Mouse (Mus musculus): ENCODE measurements around the gene Pik3r6.

Gene Pik3r6

DNA sequence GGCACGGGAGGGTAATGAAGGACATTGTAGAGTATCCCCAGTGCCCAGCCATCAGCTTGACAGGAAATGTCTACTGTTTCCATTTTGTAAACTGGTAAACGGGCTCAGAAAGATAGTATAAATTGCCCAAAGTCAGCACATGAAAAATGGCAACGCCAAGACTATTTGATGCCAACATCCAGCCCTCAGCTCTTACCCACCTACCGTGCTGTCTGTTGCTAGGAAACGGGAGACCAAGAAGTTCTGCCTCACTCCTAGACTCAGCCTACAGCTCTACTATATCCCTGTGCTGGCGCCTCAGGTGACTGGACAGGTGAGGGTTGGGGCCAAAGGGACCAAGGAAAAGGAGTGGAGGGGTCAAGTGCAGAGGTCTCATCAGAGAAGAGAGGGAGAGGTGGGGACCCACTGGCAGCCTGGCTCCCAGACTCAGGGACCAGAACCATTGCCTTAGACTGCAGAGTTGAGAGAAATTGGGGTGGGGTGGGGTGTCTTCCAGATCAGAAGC lies 31.2 kb downstream of the Pik3r6 start:
- no peak for DNase-seq (ENCODE audit: low spot score in 2 of 2)

DNA sequence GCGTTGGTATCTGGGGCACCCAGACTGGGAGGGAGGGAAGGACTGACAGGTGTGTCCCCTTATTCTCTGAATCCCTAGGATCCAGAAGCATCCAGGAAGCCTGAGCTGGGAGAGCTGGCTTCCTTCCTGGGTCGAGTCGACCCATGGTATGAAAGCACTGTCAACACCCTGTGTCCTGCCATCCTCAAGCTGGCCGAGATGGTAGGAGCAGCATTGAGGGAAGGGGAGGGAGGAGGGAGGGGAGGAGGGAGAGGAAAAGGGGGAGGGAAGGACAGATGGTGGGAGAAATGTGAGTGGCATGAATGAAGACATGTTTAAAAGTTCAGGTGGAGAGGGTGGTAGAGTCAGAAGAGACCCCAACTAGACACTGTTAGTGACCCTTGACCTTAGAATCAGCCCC lies 33.2 kb downstream of the Pik3r6 start:
- no peak for DNase-seq (ENCODE audit: low spot score in 2 of 2)

DNA sequence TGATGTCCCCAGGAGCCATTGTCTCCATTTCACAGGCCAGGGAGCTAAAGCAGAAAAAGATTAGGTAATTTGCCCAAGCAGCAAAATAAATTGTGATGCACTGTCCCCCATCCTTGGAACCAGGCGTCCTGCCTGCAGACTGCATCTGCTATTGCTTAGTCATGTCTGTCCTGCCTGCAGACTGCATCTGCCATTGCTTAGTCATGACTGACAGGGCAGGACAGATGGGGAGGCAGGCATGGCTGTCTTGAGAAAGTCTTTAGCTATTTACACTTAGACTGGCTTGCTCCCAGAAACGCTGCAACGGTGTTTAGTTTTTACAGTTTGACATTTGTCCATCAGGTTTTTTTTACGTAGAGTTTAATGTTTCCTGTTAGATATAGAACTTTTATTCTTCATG lies 33.6 kb downstream of the Pik3r6 start:
- no peak for DNase-seq (ENCODE audit: low spot score in 2 of 2)

DNA sequence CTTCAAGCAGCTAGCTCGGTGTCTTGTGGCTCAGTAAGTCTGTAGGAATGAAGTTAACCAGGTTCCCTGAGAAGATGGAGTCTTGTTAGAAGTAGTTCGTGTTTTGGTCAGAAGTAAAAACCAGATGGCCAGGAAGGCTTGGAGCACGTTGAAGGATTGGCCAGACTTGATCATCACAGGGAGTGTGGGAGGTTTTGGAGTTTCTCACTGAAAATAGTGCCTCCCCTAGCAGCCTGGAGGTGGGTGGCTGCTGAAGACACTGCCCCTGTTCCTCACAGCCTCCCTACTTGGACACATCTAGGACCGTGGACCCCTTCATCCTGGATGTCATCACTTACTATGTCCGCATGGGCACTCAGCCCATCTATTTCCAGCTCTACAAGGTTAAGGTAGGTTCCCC lies 36.8 kb downstream of the Pik3r6 start:
- DNase-seq (ENCODE audit: low spot score in 2 of 2): no peak

DNA sequence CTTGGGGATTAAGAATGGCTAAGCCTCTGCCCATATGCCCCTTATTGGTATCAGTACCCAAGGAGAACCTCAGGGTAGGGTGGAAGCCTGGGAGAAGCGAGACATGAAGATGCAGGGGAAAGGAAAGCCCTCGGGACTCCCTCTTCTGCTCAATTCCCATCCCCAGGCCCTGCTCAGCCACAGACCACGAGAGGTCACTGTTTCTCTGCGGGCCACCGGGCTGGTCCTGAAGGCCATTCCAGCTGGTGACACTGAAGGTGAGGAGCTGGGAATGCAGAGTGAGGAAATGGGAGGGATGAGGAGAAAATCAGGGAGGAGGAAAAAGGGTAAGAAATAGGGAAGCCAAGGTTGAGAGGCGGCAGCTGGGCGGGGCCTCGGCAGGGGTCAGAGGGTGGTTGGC lies 41.7 kb downstream of the Pik3r6 start:
- DNase-seq (ENCODE audit: low spot score in 2 of 2): no peak

DNA sequence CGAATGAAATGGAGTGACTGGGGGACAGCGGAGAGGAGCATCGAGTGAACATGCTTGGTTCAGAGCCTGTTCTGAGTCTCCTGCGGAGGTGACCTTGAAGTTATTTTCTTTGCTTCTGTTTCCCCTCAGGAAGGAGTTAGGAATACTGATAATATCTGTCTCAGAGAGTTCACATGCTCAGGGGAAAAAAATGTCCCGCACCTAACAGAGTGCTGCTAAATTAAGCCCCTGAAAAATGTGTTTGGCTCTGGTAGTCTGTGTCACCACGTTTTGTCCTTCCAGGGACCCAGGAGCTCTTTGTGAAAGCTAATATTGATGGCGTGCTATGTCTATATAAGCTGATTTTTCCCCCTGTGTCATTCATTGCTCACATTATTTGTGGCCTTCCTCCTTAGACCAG lies 42.4 kb downstream of the Pik3r6 start:
- no peak for DNase-seq (ENCODE audit: low spot score in 2 of 2)

DNA sequence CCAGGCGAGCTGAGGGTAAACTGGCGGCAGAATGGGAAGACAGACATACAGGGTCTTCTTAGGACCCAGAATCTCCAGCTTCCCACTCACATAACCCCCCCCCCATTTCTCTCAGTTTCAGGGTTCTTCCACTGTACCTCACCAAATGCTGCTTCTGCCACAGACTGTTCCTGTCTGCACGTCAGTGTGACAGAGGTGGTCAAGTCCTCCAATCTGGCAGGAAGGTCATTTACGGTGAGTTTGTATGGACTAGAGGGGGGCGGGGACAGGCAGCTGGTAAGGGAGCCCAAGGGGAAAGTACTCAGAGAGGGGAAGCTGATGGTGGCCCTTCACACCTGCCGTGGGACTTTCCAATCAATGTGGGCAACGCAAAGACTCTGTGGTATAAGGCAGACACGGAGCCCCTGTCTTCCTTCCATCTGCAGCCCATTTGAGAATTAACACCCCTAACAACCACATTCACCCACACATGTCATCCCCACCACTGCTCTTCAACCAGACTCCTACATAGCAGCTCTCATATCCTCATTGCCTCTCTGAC lies 42.9 kb downstream of the Pik3r6 start:
- no peak for DNase-seq (ENCODE audit: low spot score in 2 of 2)

DNA sequence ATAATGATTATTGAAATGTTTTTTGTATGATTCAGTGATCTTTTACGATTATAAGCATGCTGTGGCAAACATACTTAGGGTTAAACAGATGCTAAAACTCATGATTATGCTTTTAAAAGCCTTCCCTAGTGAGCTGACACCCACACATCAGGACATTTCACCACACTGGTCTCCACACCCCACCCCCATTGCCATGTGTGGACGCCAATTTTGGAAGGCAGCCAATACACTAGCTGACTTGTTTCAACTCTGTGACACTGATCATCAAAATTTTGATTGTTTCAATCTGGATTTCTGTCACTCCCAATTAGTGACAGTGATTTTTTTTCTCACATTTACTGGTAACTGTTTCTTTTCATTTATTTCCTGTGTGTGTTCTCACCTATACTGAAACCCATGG lies 44.7 kb downstream of the Pik3r6 start:
- DNase-seq (ENCODE audit: low spot score in 2 of 2): no peak

DNA sequence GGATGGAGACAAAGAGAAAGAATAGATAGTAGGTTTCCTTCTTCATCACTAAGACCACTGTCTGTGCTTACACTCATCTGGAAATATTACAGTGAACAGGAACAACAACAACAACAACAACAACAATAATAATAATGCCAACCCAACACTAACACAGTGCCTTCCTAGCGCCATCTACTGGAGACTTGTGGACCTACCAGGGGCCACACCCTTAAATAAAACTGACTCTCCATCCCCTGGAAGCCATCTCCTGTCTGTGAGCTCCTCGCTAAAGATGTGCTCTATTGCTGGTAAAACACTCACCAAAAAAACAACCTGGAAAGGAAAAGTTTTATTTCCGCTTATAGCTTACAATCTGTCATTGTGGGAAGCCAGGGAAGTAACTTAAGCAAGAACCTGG lies 46.8 kb downstream of the Pik3r6 start:
- DNase-seq (ENCODE audit: low spot score in 2 of 2): no peak

DNA sequence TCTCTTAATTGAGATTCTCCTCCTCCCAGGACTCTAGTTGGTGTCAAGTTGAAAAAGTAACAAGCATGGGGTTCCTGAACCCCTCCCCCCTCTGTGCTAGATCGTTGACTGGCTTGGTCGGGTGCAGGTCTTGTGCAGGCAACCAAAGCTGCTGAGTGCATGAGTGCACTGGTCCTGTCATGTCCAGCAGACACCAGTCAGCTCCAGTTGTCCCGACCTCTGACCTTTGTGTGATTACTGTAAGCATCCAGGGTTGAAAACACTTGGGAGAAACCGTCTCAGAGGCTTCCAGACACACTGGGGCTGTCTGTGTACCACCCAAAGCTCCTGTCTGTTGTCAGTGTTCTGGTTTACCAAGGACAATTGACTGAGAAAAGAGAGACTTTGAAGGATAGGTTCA lies 47.5 kb downstream of the Pik3r6 start:
- no peak for DNase-seq (ENCODE audit: low spot score in 2 of 2)

DNA sequence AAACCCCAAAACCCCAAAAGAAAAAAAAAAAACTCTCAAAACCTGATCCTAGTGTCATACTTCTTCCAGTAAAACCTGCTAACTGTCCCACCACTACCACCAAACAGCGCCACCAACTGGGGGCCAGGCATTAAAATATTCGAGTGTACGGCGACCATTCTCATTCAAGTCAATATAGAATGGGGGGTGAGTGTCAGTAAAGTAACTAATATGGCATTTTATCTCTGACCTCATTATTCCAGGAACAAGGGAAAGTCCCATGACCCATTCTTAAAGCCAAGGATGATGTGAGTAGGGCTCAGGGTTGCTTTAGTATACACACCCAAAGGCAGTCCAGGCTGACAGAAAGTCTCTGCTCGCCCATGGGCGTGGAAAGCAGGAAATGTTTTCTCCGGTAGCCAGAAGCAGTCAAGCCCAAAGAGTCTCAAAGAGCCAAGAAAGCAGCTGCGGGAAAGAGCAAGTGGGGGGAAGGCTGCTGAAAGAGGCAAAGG lies 51.2 kb downstream of the Pik3r6 start:
- peak in 1 of 2 experiments; percentile 27 for DNase-seq (ENCODE audit: low spot score in 2 of 2)

DNA sequence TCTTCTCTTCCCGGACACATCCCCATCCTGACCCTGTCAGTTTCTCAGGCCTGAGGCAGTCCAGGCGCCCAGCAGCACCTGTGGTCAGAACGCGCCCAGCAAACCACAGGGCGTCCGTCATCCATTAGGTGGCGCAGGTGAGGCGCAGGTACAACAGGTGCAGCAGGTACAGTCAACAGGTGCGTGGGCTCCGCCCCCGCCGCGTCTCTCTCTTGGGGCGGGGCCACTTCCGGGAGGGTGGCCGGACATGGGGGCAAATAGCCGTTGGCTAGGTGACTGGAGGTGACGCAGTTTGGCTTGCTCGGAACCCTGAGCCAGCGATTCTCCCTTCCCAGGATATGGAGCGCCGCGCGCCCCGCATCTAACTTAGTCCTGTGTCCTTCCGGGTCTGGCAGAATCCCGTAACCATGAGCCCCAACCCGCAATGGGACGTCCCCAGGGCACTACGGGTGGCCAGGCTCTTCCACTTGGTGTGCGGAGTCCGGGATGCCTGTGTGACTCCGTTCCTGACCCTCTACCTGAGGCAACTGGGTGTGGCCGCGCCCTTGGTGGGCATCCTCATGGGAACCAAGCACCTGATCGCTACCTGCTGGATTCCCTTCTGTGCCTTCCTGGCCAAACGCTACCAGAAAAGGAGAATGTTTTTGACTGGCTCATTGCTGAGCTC lies 53.2 kb downstream of the Pik3r6 start, which contains the start of gene Mfsd6l:
Mfsd6l (plus strand) TSS at position 269 of the 667 bp plus-strand sequence.
- DNase-seq (ENCODE audit: low spot score in 2 of 2): no peak

DNA sequence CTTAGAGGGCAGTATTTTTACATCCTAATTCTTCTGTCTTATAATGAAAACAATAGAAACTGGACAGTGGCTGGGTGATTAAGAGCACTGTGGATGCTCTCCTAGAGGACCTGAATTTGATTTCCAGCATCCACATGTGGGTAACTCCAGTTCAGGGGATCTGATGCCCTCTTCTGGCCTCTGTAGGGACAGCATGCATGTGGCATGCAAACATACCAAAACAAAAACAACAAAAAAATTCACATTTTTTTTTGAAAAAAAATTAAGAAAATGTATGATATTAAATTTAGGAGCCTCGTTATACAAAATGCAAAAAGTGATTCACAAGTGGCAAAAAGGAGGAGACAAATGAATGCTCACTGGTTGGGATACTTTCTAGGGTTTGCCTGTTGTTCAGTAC lies 56.7 kb downstream of the Pik3r6 start:
- no peak for DNase-seq (ENCODE audit: low spot score in 2 of 2)

DNA sequence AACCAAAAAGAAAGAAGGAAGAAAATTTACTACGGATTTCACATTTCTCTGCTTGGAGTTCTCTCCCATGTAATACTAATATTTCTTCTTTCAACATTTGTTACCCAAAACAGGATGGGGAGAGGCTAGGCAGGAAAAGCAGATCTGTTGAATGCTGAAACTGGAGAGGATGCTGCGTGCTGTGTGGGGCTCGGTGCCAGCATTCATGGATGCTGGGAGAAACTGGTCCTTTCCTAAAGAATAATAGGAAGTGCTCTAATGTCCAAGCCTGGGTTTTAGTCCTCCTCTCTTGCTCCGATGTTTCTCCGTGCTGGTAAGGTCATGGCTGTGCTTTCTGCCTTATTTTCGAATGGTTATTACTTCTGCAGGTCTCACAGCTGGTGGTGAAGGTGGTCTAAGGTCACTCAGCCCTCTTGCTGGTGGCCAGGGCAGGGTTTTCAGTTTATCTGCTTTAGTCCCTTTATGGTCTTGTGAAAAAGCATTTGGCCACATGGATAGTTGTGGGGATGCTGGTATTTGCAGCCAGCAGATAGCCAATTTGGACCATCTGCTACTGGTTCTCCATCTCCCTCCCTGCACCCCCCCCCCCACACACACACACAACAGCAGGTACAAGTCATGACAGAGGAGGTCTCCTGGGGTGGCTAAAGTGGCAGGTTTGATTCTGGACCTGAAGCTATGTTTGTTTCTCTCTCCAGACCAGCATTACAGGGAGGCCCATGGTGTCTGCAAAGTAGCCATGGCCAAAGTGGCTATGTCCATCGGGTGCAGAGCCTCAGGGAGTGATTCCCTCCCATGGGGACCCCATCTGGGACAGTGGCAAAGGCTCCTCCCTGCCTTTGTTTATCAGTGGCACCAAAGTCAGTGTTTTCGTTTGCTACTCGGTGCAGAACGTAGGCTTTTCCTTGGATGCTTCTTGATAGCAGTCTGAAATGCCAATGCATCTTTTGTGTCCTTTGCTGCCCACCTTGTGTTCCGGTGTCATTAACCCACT lies 59.4 kb downstream of the Pik3r6 start:
- no peak for DNase-seq (ENCODE audit: low spot score in 2 of 2)

DNA sequence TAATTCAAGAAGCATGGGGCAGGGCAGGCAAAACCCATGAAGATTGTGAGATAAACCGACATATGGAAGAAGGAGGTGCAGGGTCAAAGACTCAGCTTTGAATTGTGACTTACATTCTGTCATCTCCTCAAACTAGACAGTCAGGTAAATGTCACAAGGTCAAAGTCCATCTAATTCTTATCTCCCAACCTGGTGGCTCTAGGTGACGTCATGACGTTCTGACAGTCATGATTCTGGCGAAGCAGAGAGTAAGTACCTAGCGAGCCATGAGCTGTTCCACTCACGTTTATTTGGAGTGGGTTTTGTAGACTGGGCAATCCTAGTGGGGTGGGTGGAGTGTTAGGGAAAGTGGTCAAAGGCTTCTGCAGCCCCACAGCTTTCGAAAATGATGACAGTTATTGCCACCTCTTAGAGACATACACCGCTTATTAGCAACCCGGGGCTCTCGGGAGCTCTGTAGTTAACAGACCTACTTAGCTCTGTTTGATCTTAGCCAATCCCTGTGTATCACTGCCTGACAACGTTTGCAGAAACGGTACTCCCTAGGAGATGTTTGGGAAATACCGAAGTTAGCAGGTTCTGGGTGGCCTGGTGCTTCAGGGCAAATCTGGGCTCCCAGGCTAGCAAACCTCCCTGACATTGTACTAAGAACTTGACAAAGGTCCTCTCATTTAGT lies 61.7 kb downstream of the Pik3r6 start:
- no peak for DNase-seq (ENCODE audit: low spot score in 2 of 2)

DNA sequence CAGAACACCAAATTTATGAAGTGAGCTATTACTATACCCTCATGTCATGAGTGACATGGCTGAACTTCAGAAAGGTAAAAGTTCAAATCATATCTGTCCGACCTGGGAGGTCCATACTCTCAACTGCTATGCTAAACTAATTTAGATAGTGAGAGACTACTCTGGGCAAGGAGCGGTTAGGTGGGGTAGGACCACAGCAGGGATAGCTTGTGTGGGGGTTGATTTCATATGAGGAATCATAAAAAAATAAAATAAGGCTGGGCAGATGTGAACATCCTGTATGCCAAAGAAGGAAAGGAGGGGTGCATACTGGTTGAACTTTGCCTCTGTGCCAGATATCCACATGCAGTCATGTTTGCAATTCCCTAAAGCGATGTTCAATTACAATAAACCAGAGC lies 62.2 kb downstream of the Pik3r6 start:
- no peak for DNase-seq (ENCODE audit: low spot score in 2 of 2)

DNA sequence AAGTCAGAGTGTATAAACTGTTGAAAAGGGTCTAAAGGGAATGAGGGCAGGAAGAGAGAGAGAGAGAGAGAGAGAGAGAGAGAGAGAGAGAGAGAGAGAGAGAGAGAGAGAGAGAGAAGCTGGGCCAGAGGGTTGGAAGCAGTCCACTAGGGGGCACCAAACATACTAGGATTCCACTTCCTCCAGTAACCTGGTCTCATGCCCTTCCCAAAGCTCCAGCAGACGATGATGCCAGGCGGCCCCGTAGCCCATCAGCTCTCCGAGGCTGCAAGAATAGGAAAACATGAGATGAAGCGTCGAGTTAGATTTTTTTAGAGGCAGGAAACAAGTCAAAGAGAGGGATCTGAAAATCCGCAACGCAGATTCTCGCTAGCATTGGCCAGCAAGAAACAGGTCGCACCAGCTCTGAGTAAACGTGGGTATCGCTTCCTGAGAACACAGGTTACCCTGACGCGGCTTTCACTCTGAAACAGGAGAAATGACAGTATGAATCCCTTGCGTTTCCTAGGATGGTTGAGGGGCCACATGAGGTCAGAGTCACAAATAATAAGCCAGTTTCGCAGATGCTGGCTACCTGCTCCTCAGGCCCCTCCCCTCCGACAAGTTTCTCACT lies 63.7 kb downstream of the Pik3r6 start:
- no peak for DNase-seq (ENCODE audit: low spot score in 2 of 2)

DNA sequence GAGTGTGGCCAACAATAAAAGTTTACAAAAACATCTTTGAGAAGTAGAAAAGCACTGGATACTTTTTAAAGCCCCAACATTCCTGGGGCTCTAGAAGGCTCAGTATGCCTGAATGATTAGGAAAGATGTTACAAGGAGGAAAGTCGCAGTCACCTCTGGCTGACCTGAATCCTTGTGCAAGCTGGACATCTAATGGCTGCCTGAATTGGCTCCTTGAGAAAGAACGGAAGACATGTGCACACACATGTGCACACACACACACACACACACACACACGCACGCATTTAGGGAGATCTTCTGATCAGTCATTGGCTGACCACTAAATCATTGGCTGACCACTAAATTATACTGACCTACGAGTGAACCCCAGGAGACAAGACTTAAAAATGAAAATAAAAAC lies 68.0 kb downstream of the Pik3r6 start:
- no peak for DNase-seq (ENCODE audit: low spot score in 2 of 2)

DNA sequence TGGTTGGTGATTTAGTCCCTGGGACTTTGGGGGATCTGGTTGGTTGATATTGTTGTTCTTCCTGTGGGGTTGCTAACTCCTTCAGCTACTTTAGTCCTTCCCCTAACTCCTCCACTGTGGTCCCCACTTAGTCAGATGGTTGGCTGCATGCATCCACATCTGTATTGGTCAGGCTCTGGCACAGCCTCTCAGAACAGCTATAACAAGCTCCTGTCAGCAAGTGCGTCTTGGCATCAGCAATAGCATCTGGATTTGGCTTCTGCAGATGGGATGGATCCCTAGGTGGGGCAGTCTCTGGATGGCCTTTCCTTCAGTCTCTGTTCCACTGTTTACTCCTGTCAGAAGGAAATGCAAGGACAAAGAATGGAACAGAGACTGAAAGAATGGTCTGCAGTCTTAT lies 74.3 kb downstream of the Pik3r6 start:
- DNase-seq (ENCODE audit: low spot score in 2 of 2): no peak

DNA sequence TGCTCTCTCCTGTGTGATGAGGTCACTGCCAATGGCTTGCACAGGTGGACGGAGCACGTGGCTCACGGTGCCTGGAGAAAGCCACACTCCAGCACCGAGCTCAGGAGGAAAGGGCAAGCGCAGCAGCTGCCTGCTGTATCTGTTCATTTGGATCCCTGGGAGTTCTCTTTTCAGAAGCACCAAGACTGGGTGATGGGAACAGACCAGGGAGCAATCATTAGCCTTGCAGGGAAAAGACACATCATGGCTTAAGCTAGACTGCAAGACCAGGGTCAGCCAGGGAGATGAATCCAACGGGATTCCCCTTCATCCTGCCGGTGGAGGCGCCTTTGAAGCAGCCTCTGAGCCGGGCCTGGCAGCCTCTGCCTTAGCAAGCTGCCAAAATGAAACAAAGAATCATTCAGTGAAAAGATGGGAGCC lies 76.7 kb downstream of the Pik3r6 start:
- no peak for DNase-seq (ENCODE audit: low spot score in 2 of 2)

DNA sequence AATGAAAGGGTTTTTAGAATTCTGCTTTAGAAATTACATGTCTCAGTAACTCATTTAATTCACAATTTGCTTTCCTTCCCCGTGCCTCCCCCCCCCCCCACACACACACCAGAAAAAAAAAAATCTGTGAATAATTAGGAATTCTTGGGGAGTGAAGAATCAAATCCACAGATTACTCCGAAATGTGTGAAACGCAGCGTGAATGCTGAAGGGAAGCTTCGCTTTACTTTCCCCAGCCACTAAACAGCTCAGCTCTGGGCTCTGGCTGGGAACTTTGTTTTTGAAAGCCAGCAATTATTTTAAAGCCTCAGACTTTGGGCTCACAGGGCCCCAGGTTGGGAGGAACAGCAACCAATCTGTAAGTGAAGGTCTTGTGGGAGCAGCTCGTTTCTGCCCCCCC lies 77.7 kb downstream of the Pik3r6 start:
- no peak for DNase-seq (ENCODE audit: low spot score in 2 of 2)

All from spleen, postnatal 36 days (tissue).